Mouse (Mus musculus): ENCODE data around the gene Hfe. TPM values are rescaled to one million over a fixed set of nuclear protein-coding genes. Genes with fewer than 3 reads are reported as not detected.

Gene Hfe
- 2.1 and 3.7 TPM in 2 replicates for polyA plus RNA-seq (2014; fragmentation: Nextera tagmentation; extraction: Ambion mirVana)

DNA sequence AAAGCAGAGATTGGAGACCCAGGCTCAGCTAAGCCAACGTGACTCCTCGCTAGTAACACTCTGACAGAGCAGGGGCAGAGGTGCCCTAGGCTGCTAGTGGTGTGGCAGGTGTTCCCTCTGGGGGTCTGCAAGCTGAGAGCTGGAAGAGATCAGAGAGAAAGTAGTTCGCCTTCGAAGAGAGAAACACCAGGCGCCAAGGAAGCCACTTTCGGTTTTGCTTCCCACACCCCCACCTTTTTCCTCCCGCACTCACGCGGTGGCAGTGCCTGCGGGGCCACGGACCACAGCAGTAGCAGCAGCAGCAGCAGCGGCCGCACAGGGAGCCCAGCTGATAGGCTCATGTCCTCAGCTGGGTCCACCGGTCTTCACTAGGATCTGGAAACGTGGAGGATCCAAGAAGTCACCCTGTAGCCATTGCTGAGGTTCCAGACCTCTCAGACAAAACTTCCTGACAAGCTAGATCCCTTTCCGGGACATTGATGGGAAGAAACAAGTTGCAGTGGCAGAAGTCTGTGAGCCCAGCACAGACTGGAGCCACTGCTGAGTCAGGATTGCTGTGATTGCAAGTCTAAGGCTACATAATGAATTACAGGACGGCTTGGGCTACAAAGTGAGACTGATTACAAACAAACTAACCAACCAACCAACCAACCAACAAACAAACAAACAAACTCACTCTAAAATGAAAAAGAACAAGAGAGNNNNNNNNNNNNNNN, at the start of gene Hfe:
Gene Hfe, minus strand, starts transcription at position 481 of the 716 bp plus-strand sequence.
- no peaks in the 10 kb centered on the region for H3K36me3 ChIP-seq (ENCODE audit: control insufficient read depth, insufficient read depth, low read length)
- WGBS: 2% methylated on average over 17 of the region's 17 CpGs
- H3K4me2 ChIP-seq (ENCODE audit: low read depth, severe bottlenecking): peak within 1 kb of the TSS; percentile 61
- H3K27me3 ChIP-seq (ENCODE audit: control insufficient read depth, insufficient read depth, low read length): no peaks in the 10 kb centered on the region
- peak within 1 kb of the TSS; percentile 32 for H3K9ac ChIP-seq (ENCODE audit: low read length)
- peak; percentile 67 for DNase-seq (ENCODE audit: low spot score)
- no peaks in the 10 kb centered on the region for H3K9me3 ChIP-seq (ENCODE audit: control insufficient read depth, low read length)
- H3K4me3 ChIP-seq (ENCODE audit: low read depth, low read length): peak within 1 kb of the TSS; percentile 31
- ATAC-seq (ENCODE audit: insufficient number of reproducible peaks, low FRiP score, low TSS enrichment, low read depth): peak; percentile 68; the same call in 1 of the 2 replicates
- no peak within 1 kb of the TSS for H3K27ac ChIP-seq (replicated peaks; ENCODE audit: low read depth, low read length)
- peaks cover 16% of the 10 kb centered on the region for H3K4me1 ChIP-seq (ENCODE audit: control insufficient read depth, insufficient read depth, low read length)

DNA sequence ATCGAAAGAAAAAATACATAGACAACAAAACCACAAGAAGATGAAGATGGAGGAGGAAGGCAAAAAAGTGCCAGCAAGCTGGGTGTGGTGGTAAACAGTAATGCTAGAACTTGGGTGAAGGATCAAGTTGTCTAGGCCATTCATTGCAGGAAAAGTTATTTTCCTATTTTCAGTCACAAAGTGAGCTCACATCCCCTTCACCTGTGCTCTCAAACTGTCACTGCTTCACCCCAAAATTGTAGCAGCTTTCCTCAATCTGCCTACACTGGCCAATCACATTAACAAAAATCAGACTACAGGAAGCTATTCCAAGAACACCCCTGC, 49.2 kb upstream of the Hfe start:
- Histone ChIP-seq H3K4me2 (ENCODE audit: low read depth, severe bottlenecking) (peak overlapping the region; percentile 65; the same call in 1 of the 2 replicates), H3K4me3 (ENCODE audit: low read depth, low read length) (no peak overlapping the region; the same call in 1 of the 2 replicates), H3K27me3 (ENCODE audit: control insufficient read depth, insufficient read depth, low read length) (no peaks in the 10 kb centered on the region), H3K36me3 (ENCODE audit: control insufficient read depth, insufficient read depth, low read length) (no peaks in the 10 kb centered on the region), H3K9me3 (ENCODE audit: control insufficient read depth, low read length) (no peaks in the 10 kb centered on the region), H3K9ac (ENCODE audit: low read length) (peak overlapping the region; percentile 74; the same call in 1 of the 2 replicates), H3K4me1 (ENCODE audit: control insufficient read depth, insufficient read depth, low read length) (peaks cover 8% of the 10 kb centered on the region), H3K27ac (replicated peaks; ENCODE audit: low read depth, low read length) (peak overlapping the region; percentile 86)
- no peak for ATAC-seq (ENCODE audit: insufficient number of reproducible peaks, low FRiP score, low TSS enrichment, low read depth)
- 79% methylated on average over 1 of the region's 1 CpGs for WGBS
- no peak for DNase-seq (ENCODE audit: low spot score)

DNA sequence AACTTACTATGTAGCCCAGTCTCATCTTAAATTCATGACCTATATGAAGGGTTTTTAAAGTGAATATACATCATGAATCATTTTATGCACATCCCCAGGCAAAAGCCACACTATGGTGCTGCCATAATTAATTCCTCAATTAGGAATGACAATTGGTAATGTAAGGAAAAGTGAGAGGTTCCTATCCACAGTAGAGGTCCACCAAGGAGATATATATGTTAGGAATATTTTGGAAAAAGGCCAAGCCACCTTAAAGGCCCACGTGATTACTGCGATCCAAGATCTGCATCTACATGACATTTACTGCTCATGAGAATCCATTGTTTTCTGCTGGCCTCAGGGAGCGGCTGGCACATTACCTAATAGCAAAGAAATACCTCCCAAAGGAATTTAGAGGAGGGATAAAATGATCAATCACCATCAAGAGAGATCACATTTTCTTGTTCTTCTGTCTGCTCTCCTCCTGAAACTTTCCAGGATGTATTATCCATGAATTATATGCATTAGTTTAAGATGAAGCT, 48.7 kb upstream of the Hfe start:
- Histone ChIP-seq H3K4me3 (ENCODE audit: low read depth, low read length) (no peak overlapping the region), H3K36me3 (ENCODE audit: control insufficient read depth, insufficient read depth, low read length) (no peaks in the 10 kb centered on the region), H3K9me3 (ENCODE audit: control insufficient read depth, low read length) (no peaks in the 10 kb centered on the region), H3K9ac (ENCODE audit: low read length) (no peak overlapping the region), H3K4me1 (ENCODE audit: control insufficient read depth, insufficient read depth, low read length) (peaks cover 6% of the 10 kb centered on the region), H3K27ac (replicated peaks; ENCODE audit: low read depth, low read length) (no peak overlapping the region), H3K4me2 (ENCODE audit: low read depth, severe bottlenecking) (no peak overlapping the region), H3K27me3 (ENCODE audit: control insufficient read depth, insufficient read depth, low read length) (no peaks in the 10 kb centered on the region)
- WGBS: 77% methylated on average over 3 of the region's 3 CpGs
- ATAC-seq (ENCODE audit: insufficient number of reproducible peaks, low FRiP score, low TSS enrichment, low read depth): no peak
- no peak for DNase-seq (ENCODE audit: low spot score)

DNA sequence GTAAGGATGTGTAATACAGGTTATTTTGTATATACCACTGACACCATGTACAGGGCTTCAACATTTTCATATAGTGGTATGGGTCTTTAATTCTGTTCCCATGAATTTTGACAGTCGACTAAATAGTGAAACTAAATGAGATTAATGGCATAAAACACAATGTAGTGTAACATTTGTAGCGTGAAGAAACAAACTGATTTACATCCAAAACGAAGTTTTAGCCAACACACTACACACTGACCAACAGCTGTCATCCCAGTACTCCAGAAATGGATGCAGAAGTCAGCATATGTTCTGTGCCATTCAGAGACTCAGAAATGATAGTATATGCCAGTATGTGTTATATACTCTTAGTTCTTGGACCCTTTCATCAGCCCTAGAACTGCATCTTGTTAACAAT, 47.3 kb upstream of the Hfe start:
- Histone ChIP-seq H3K4me2 (ENCODE audit: low read depth, severe bottlenecking) (peak overlapping the region; percentile 70), H3K9me3 (ENCODE audit: control insufficient read depth, low read length) (no peaks in the 10 kb centered on the region), H3K36me3 (ENCODE audit: control insufficient read depth, insufficient read depth, low read length) (no peaks in the 10 kb centered on the region), H3K27me3 (ENCODE audit: control insufficient read depth, insufficient read depth, low read length) (no peaks in the 10 kb centered on the region), H3K4me3 (ENCODE audit: low read depth, low read length) (no peak overlapping the region), H3K9ac (ENCODE audit: low read length) (no peak overlapping the region), H3K27ac (replicated peaks; ENCODE audit: low read depth, low read length) (peak overlapping the region; percentile 95; the same call in 1 of the 2 replicates), H3K4me1 (ENCODE audit: control insufficient read depth, insufficient read depth, low read length) (peaks cover 6% of the 10 kb centered on the region; the same call in 1 of the 2 replicates)
- ATAC-seq (ENCODE audit: insufficient number of reproducible peaks, low FRiP score, low TSS enrichment, low read depth) (no peak), DNase-seq (ENCODE audit: low spot score) (no peak)
- WGBS: 51% methylated on average over 3 of the region's 3 CpGs

DNA sequence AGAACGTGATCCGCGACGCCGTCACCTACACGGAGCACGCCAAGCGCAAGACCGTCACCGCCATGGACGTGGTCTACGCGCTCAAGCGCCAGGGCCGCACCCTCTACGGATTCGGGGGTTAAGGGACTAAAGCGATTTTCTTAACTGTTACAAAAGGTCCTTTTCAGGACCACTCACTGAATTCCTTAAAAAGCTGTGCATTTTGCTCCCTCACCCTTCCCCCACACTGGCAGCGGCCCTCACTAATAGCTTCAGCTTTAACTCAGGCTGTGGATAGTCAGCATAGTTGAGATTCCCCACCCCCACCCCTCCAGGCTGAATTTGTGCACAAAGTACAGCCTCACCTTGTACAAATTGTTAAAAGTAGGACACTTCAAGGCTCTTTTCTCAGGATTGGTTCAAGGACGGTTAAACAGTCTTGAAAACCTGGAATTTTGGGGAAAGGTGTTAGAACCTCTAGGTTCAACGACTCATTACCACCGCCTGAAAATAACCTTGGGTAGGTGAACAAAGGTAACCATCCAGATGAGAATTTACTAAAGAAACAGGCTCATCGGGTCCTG, 46.6 kb upstream of the Hfe start:
- 2% methylated on average over 15 of the region's 23 CpGs for WGBS

DNA sequence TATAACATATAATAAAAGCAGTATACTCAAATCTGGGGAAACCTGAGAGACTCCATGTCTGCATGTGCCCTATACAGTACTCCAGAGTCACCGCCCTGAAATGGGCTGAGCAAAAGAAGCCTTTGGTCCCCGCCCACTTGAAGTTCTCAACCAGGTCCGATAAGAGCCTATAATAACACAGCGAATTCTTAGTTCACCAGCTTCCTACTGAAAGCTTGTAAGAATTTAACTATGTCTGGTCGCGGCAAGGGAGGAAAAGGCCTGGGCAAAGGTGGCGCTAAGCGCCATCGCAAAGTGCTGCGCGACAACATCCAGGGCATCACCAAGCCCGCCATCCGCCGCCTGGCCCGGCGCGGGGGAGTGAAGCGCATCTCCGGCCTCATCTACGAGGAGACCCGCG, 46.1 kb upstream of the Hfe start, which contains the start of gene Hist1h4b:
Gene Hist1h4b, plus strand, starts transcription at position 224 of the 400 bp plus-strand sequence.
- ATAC-seq (ENCODE audit: insufficient number of reproducible peaks, low FRiP score, low TSS enrichment, low read depth) (peak; percentile 66), DNase-seq (ENCODE audit: low spot score) (peak; percentile 96)
- H3K4me2 ChIP-seq (ENCODE audit: low read depth, severe bottlenecking): peak within 1 kb of the TSS; percentile 70
- H3K9ac ChIP-seq (ENCODE audit: low read length): peak within 1 kb of the TSS; percentile 63
- H3K27me3 ChIP-seq (ENCODE audit: control insufficient read depth, insufficient read depth, low read length): no peaks in the 10 kb centered on the region
- peak within 1 kb of the TSS; percentile 34 for H3K4me3 ChIP-seq (ENCODE audit: low read depth, low read length)
- no peaks in the 10 kb centered on the region for H3K36me3 ChIP-seq (ENCODE audit: control insufficient read depth, insufficient read depth, low read length)
- under 1% methylated on average over 15 of the region's 22 CpGs for WGBS
- H3K4me1 ChIP-seq (ENCODE audit: control insufficient read depth, insufficient read depth, low read length): peaks cover 6% of the 10 kb centered on the region; the same call in 1 of the 2 replicates
- no peaks in the 10 kb centered on the region for H3K9me3 ChIP-seq (ENCODE audit: control insufficient read depth, low read length)
- H3K27ac ChIP-seq (replicated peaks; ENCODE audit: low read depth, low read length): peak within 1 kb of the TSS; percentile 95

More for the DNA sequence above, 46.6 kb upstream of the Hfe start:
- H3K4me1 ChIP-seq (ENCODE audit: control insufficient read depth, insufficient read depth, low read length): peaks cover 6% of the 10 kb centered on the region; the same call in 1 of the 2 replicates
- ATAC-seq (ENCODE audit: insufficient number of reproducible peaks, low FRiP score, low TSS enrichment, low read depth) (no peak), DNase-seq (ENCODE audit: low spot score) (peak; percentile 80)
- H3K4me3 ChIP-seq (ENCODE audit: low read depth, low read length): peak overlapping the region; percentile 34
- H3K9ac ChIP-seq (ENCODE audit: low read length): peak overlapping the region; percentile 63
- peak overlapping the region; percentile 95 for H3K27ac ChIP-seq (replicated peaks; ENCODE audit: low read depth, low read length)
- no peaks in the 10 kb centered on the region for H3K27me3 ChIP-seq (ENCODE audit: control insufficient read depth, insufficient read depth, low read length)
- H3K36me3 ChIP-seq (ENCODE audit: control insufficient read depth, insufficient read depth, low read length): no peaks in the 10 kb centered on the region
- no peaks in the 10 kb centered on the region for H3K9me3 ChIP-seq (ENCODE audit: control insufficient read depth, low read length)
- H3K4me2 ChIP-seq (ENCODE audit: low read depth, severe bottlenecking): peak overlapping the region; percentile 70

DNA sequence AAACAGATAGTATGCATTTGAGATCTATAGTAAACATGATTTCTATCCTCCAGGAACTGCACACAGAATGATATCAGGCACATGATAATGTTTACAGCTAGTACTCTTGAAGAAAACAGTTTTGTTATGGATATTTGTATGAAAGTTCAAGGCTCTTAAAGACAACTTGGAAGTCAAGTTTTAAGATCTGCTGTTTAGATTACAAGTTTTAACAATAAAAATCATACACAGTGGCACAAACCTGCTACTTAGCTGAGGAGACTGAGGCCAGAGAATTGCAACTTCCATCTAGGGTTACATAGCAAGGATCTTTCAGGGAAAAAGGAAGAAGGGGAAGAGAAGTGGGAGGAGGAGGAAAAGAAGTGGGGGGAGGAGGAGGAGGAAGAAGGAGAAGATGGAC, 44.3 kb upstream of the Hfe start:
- no peak for DNase-seq (ENCODE audit: low spot score)
- no peak for ATAC-seq (ENCODE audit: insufficient number of reproducible peaks, low FRiP score, low TSS enrichment, low read depth)
- Histone ChIP-seq H3K4me3 (ENCODE audit: low read depth, low read length) (no peak overlapping the region), H3K36me3 (ENCODE audit: control insufficient read depth, insufficient read depth, low read length) (no peaks in the 10 kb centered on the region), H3K9ac (ENCODE audit: low read length) (no peak overlapping the region), H3K4me1 (ENCODE audit: control insufficient read depth, insufficient read depth, low read length) (peaks cover 6% of the 10 kb centered on the region; the same call in 1 of the 2 replicates), H3K4me2 (ENCODE audit: low read depth, severe bottlenecking) (no peak overlapping the region), H3K9me3 (ENCODE audit: control insufficient read depth, low read length) (no peaks in the 10 kb centered on the region), H3K27me3 (ENCODE audit: control insufficient read depth, insufficient read depth, low read length) (no peaks in the 10 kb centered on the region), H3K27ac (replicated peaks; ENCODE audit: low read depth, low read length) (no peak overlapping the region)

DNA sequence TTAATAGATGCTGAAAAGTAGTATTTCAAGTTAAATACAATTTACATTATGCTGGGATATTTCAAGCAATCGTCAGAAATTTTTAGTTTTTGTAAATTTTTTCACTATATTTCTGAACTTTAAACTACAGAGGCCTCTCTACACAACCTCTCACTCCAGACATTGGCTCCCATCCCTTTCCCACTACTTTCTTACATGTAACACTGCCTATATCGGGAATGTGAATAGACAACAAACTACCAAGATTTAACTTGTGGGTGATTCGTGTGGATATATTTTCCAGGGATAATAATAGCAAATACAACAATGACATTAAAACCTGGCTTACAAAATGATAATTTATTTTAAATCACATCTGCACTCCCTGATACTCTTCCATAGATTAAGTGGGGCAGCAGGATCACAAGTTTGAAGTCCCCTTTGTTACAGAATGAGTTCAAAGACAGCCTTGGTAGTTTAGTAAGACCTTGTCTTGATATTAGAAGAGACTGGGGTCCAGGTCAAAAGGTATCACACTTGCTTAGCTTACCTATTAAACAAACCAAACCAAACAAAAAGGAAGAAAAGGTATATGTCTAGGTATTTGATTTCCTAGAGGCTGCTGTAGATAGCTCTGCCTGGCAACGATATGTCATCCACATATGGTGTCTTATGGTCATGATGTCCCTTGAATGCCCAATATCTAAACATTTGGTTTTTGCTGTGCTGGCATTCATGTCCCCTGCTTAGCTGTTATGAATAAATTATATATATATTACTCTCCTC, 42.8 kb upstream of the Hfe start:
- peak overlapping the region; percentile 56 for H3K4me2 ChIP-seq (ENCODE audit: low read depth, severe bottlenecking)
- ATAC-seq (ENCODE audit: insufficient number of reproducible peaks, low FRiP score, low TSS enrichment, low read depth): no peak

More for the DNA sequence above, 42.8 kb upstream of the Hfe start:
- H3K4me3 ChIP-seq (ENCODE audit: low read depth, low read length): no peak overlapping the region
- H3K9me3 ChIP-seq (ENCODE audit: control insufficient read depth, low read length): no peaks in the 10 kb centered on the region
- DNase-seq (ENCODE audit: low spot score): no peak
- H3K9ac ChIP-seq (ENCODE audit: low read length): no peak overlapping the region
- H3K27ac ChIP-seq (replicated peaks; ENCODE audit: low read depth, low read length): peak overlapping the region; percentile 83
- H3K4me1 ChIP-seq (ENCODE audit: control insufficient read depth, insufficient read depth, low read length): peaks cover 6% of the 10 kb centered on the region; the same call in 1 of the 2 replicates
- WGBS: 63% methylated on average over 4 of the region's 4 CpGs
- H3K27me3 ChIP-seq (ENCODE audit: control insufficient read depth, insufficient read depth, low read length): no peaks in the 10 kb centered on the region
- H3K36me3 ChIP-seq (ENCODE audit: control insufficient read depth, insufficient read depth, low read length): no peaks in the 10 kb centered on the region
